Mouse (Mus musculus): ENCODE data around the gene Dusp22. TPM values are rescaled to one million over a fixed set of nuclear protein-coding genes. Genes with fewer than 3 reads are reported as not detected.

Gene Dusp22
- polyA plus RNA-seq, 1 experiment = 2.0 TPM

- Histone ChIP-seq H3K27ac (ENCODE audit: insufficient read depth, low read depth, low read length) (no peak overlapping the region), H3K27me3 (ENCODE audit: control insufficient read depth, insufficient read depth, low read length) (no peaks in the 10 kb centered on the region; the same call in 1 of the 2 replicates), H3K4me3 (ENCODE audit: low read depth, low read length) (no peak overlapping the region), H3K36me3 (ENCODE audit: control insufficient read depth, insufficient read depth, low read length) (no peaks in the 10 kb centered on the region), H3K4me1 (ENCODE audit: control insufficient read depth, insufficient read depth, insufficient read length, low read length) (no peaks in the 10 kb centered on the region)
- no peak for TF ChIP-seq CTCF (IDR thresholded peaks at IDR 0.05; ENCODE audit: extremely low read depth, insufficient read length, insufficient replicate concordance, low read depth, low read length)
- no peak for TF ChIP-seq POLR2A (IDR thresholded peaks at IDR 0.05; ENCODE audit: low read depth, low read length)
- 57% methylated on average over 5 of the region's 5 CpGs for WGBS
These were observed 5.3 kb upstream of the Dusp22 start for GRCm38 (mm10) chr13:30654463-30654862.

DNA sequence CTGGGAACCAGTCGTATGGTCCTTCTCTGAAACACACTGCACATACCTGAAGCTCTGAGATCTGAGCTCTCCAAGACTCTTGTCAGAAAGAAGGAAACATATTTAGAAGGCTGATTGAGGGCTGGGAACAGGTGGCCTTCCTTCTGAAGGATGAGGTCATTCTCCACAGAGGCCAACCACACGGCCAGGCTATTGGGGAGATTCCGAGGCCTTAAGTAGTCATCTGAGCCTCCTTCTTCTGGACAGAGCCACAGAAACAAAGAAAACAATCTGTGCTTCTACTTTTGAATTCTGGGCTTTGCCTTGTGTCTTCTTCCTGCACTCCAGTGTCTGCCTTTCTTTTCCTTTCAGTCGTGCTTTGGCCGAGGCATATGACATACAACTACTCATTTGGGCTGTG lies 2.9 kb upstream of the Dusp22 start:
- Histone ChIP-seq H3K4me1 (ENCODE audit: control insufficient read depth, insufficient read depth, insufficient read length, low read length) (no peaks in the 10 kb centered on the region), H3K4me3 (ENCODE audit: low read depth, low read length) (no peak overlapping the region), H3K36me3 (ENCODE audit: control insufficient read depth, insufficient read depth, low read length) (no peaks in the 10 kb centered on the region), H3K27ac (ENCODE audit: insufficient read depth, low read depth, low read length) (no peak overlapping the region), H3K27me3 (ENCODE audit: control insufficient read depth, insufficient read depth, low read length) (peaks cover 7% of the 10 kb centered on the region; the same call in 1 of the 2 replicates)
- WGBS = 57% methylated on average over 5 of the region's 5 CpGs
- TF ChIP-seq CTCF (IDR thresholded peaks at IDR 0.05; ENCODE audit: extremely low read depth, insufficient read length, insufficient replicate concordance, low read depth, low read length) (no peak), POLR2A (IDR thresholded peaks at IDR 0.05; ENCODE audit: low read depth, low read length) (no peak)

- Histone ChIP-seq H3K4me3 (ENCODE audit: low read depth, low read length) (no peak overlapping the region), H3K27ac (ENCODE audit: insufficient read depth, low read depth, low read length) (no peak overlapping the region), H3K36me3 (ENCODE audit: control insufficient read depth, insufficient read depth, low read length) (no peaks in the 10 kb centered on the region), H3K27me3 (ENCODE audit: control insufficient read depth, insufficient read depth, low read length) (peaks cover 7% of the 10 kb centered on the region; the same call in 1 of the 2 replicates), H3K4me1 (ENCODE audit: control insufficient read depth, insufficient read depth, insufficient read length, low read length) (no peaks in the 10 kb centered on the region)
- 47% methylated on average over 2 of the region's 2 CpGs for WGBS
- TF ChIP-seq POLR2A (IDR thresholded peaks at IDR 0.05; ENCODE audit: low read depth, low read length) (no peak), CTCF (IDR thresholded peaks at IDR 0.05; ENCODE audit: extremely low read depth, insufficient read length, insufficient replicate concordance, low read depth, low read length) (no peak)
These were observed 2.0 kb upstream of the Dusp22 start for GRCm38 (mm10) chr13:30657779-30658178.

- no peaks in the 10 kb centered on the region for H3K4me1 ChIP-seq (ENCODE audit: control insufficient read depth, insufficient read depth, insufficient read length, low read length)
- no peaks in the 10 kb centered on the region for H3K36me3 ChIP-seq (ENCODE audit: control insufficient read depth, insufficient read depth, low read length)
- 87% methylated on average over 2 of the region's 2 CpGs for WGBS
- TF ChIP-seq POLR2A (IDR thresholded peaks at IDR 0.05; ENCODE audit: low read depth, low read length) (no peak), CTCF (IDR thresholded peaks at IDR 0.05; ENCODE audit: extremely low read depth, insufficient read length, insufficient replicate concordance, low read depth, low read length) (no peak)
- peaks cover 7% of the 10 kb centered on the region; the same call in 1 of the 2 replicates for H3K27me3 ChIP-seq (ENCODE audit: control insufficient read depth, insufficient read depth, low read length)
- H3K4me3 ChIP-seq (ENCODE audit: low read depth, low read length) = no peak overlapping the region
- H3K27ac ChIP-seq (ENCODE audit: insufficient read depth, low read depth, low read length) = no peak overlapping the region
These were observed 1.4 kb upstream of the Dusp22 start for GRCm38 (mm10) chr13:30658201-30658996.

DNA sequence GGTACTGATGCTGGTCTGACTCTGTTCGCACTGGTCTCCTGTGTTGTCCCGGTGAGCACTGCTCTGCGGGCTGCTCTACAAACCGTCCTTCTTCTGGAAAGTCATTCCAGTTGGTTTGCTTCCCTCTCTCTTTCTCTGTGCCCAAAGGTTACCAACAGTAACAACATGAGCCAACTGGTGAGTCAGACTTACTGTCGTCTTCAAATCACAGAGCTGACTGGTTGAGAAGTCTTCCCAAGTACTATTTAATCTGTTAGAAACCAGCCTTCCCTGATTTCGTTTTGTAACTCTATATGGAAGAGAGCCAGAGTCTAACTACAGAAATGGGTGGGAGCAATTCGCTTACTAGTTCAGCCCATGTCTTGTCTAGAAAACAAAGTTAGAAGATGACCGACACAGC lies 5.5 kb downstream of the Dusp22 start:
- Histone ChIP-seq H3K27me3 (ENCODE audit: control insufficient read depth, insufficient read depth, low read length) (peaks cover 5% of the 10 kb centered on the region; the same call in 1 of the 2 replicates), H3K4me1 (ENCODE audit: control insufficient read depth, insufficient read depth, insufficient read length, low read length) (no peaks in the 10 kb centered on the region), H3K27ac (ENCODE audit: insufficient read depth, low read depth, low read length) (no peak overlapping the region), H3K4me3 (ENCODE audit: low read depth, low read length) (no peak overlapping the region), H3K36me3 (ENCODE audit: control insufficient read depth, insufficient read depth, low read length) (no peaks in the 10 kb centered on the region)
- TF ChIP-seq POLR2A (IDR thresholded peaks at IDR 0.05; ENCODE audit: low read depth, low read length) = no peak
- TF ChIP-seq CTCF (IDR thresholded peaks at IDR 0.05; ENCODE audit: extremely low read depth, insufficient read length, insufficient replicate concordance, low read depth, low read length) = no peak
- 82% methylated on average over 8 of the region's 8 CpGs for WGBS

- H3K36me3 ChIP-seq (ENCODE audit: control insufficient read depth, insufficient read depth, low read length) = no peaks in the 10 kb centered on the region
- H3K4me3 ChIP-seq (ENCODE audit: low read depth, low read length) = no peak overlapping the region
- H3K27ac ChIP-seq (ENCODE audit: insufficient read depth, low read depth, low read length) = no peak overlapping the region
- H3K4me1 ChIP-seq (ENCODE audit: control insufficient read depth, insufficient read depth, insufficient read length, low read length) = no peaks in the 10 kb centered on the region
- no peak for TF ChIP-seq CTCF (IDR thresholded peaks at IDR 0.05; ENCODE audit: extremely low read depth, insufficient read length, insufficient replicate concordance, low read depth, low read length)
- no peak for TF ChIP-seq POLR2A (IDR thresholded peaks at IDR 0.05; ENCODE audit: low read depth, low read length)
- WGBS = 86% methylated on average over 10 of the region's 10 CpGs
- no peaks in the 10 kb centered on the region for H3K27me3 ChIP-seq (ENCODE audit: control insufficient read depth, insufficient read depth, low read length)
These were observed 6.7 kb downstream of the Dusp22 start for GRCm38 (mm10) chr13:30666537-30666936.

DNA sequence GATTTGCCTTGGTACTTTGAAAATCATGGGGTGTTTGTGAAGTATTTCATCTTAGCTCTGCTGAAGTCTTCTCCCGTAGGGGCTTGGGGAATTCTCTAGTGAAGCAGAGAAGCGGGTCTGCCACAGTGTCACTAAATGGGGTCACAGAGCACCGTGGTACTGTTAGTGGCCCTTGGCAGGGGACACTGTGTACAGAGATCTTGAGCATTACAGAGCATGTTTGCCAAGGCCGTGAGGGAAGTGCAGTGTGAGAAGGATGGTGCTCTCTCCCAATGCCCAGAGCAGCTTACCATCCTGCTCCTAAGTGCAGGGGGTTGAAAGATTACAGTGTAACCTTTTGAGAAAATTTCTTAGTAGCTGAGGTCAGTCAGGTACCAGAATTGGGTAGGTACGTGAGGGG lies 8.5 kb downstream of the Dusp22 start:
- WGBS = 78% methylated on average over 5 of the region's 5 CpGs

More for the DNA sequence above, 8.5 kb downstream of the Dusp22 start:
- no peak for TF ChIP-seq POLR2A (IDR thresholded peaks at IDR 0.05; ENCODE audit: low read depth, low read length)
- no peak for TF ChIP-seq CTCF (IDR thresholded peaks at IDR 0.05; ENCODE audit: extremely low read depth, insufficient read length, insufficient replicate concordance, low read depth, low read length)
- no peaks in the 10 kb centered on the region for H3K36me3 ChIP-seq (ENCODE audit: control insufficient read depth, insufficient read depth, low read length)
- H3K4me1 ChIP-seq (ENCODE audit: control insufficient read depth, insufficient read depth, insufficient read length, low read length) = no peaks in the 10 kb centered on the region
- no peak overlapping the region for H3K27ac ChIP-seq (ENCODE audit: insufficient read depth, low read depth, low read length)
- no peak overlapping the region for H3K4me3 ChIP-seq (ENCODE audit: low read depth, low read length)
- no peaks in the 10 kb centered on the region for H3K27me3 ChIP-seq (ENCODE audit: control insufficient read depth, insufficient read depth, low read length)

Data from small intestine, adult 2 months (tissue).